Mouse (Mus musculus) hindbrain, embryonic 16.5 days (tissue): ENCODE results near the gene T2. TPM values are rescaled to one million over a fixed set of nuclear protein-coding genes. Genes with fewer than 3 reads are reported as not detected.

ENCODE experiments used
- ATAC-seq: fragments of 200-750 bp; cut with Nextera tagmentation; 2 replicates; pipeline ENCODE4 v1.8.0; 2017; ENCODE audit warnings: moderate TSS enrichment, moderate library complexity
- H3K27ac ChIP-seq: fragments of 300-500 bp; sonication (generic); 2 replicates; pipeline ENCODE4 v1.5.1; 2014; ENCODE audit warnings: low read depth, mild to moderate bottlenecking, control low read depth, low read length, moderate library complexity
- H3K27me3 ChIP-seq: fragments of 300-500 bp; sonication (generic); replicated peaks from 2 replicates; pipeline ENCODE4 v1.6.1; 2014; ENCODE audit warnings: low read length; ENCODE audit not compliant: control insufficient read depth, insufficient read depth
- H3K36me3 ChIP-seq: fragments of 300-500 bp; sonication (generic); 2 replicates; pipeline ENCODE4 v1.6.1; 2014; ENCODE audit warnings: mild to moderate bottlenecking, low read length, moderate library complexity, mixed read lengths; ENCODE audit not compliant: control insufficient read depth, insufficient read depth
- H3K4me1 ChIP-seq: fragments of 300-500 bp; sonication (generic); 2 replicates; pipeline ENCODE4 v1.6.1; 2014; ENCODE audit warnings: low read depth, low read length; ENCODE audit not compliant: control insufficient read depth, insufficient read depth
- H3K4me2 ChIP-seq: fragments of 300-500 bp; sonication (generic); 2 replicates; pipeline ENCODE4 v1.6.1; 2014; ENCODE audit warnings: mild to moderate bottlenecking, low read length, control low read depth, moderate library complexity
- H3K4me3 ChIP-seq: fragments of 300-500 bp; sonication (generic); 2 replicates; pipeline ENCODE4 v1.5.1; 2014; ENCODE audit warnings: mild to moderate bottlenecking, low read length, control low read depth, moderate library complexity
- H3K9ac ChIP-seq: fragments of 300-500 bp; sonication (generic); 2 replicates; pipeline ENCODE4 v1.6.1; 2014; ENCODE audit warnings: low read depth, mild to moderate bottlenecking, control low read depth, low read length, moderate library complexity
- H3K9me3 ChIP-seq: fragments of 300-500 bp; sonication (generic); 2 replicates; pipeline ENCODE4 v1.6.1; 2014; ENCODE audit warnings: mild to moderate bottlenecking, low read length, moderate library complexity; ENCODE audit not compliant: control insufficient read depth
- WGBS: fragments of 180-500 bp; shearing (Covaris S2); extraction: QIAGEN DNeasy Blood & Tissue Kit; methylation state at CpG from one replicate; pipeline ENCODE4 v1.1.7; 2014; 5-methylcytosine and 5-hydroxymethylcytosine counted together
- polyA plus RNA-seq: library from polyadenylated mRNA; unstranded; fragments of >200 nt; fragmentation: Nextera tagmentation; extraction: Ambion mirVana; gene quantifications from 2 replicates; pipeline ENCODE4 v1.2.1, GENCODE M21; 2015

The T2 gene
- polyA plus RNA-seq, 1 experiment from 2014 or later: 0.99 TPM

- Histone ChIP-seq H3K36me3 (no peaks in the 10 kb centered on the region), H3K9ac (no peak overlapping the region), H3K9me3 (no peaks in the 10 kb centered on the region), H3K4me2 (no peak overlapping the region), H3K4me3 (no peak overlapping the region), H3K27me3 (no peaks in the 10 kb centered on the region), H3K4me1 (no peaks in the 10 kb centered on the region), H3K27ac (no peak overlapping the region)
- WGBS: 24% methylated on average over 9 of the region's 9 CpGs
- no peak for ATAC-seq
Observed at GRCm38 (mm10) chr17:8447676-8448192, 91.9 kb downstream of the T2 start.

- no peak overlapping the region for H3K4me2 ChIP-seq
- no peaks in the 10 kb centered on the region for H3K27me3 ChIP-seq
- ATAC-seq: no peak
- no peaks in the 10 kb centered on the region for H3K4me1 ChIP-seq
- 79% methylated on average over 3 of the region's 3 CpGs for WGBS
- no peak overlapping the region for H3K9ac ChIP-seq
- H3K27ac ChIP-seq: no peak overlapping the region
- H3K4me3 ChIP-seq: no peak overlapping the region
- H3K9me3 ChIP-seq: no peaks in the 10 kb centered on the region
- H3K36me3 ChIP-seq: no peaks in the 10 kb centered on the region
Observed at GRCm38 (mm10) chr17:8448324-8448723, 92.5 kb downstream of the T2 start.

- 70% methylated on average over 6 of the region's 6 CpGs for WGBS
- ATAC-seq: no peak
- H3K27me3 ChIP-seq: no peaks in the 10 kb centered on the region
Observed at GRCm38 (mm10) chr17:8455196-8455595, 99.4 kb downstream of the T2 start.

DNA sequence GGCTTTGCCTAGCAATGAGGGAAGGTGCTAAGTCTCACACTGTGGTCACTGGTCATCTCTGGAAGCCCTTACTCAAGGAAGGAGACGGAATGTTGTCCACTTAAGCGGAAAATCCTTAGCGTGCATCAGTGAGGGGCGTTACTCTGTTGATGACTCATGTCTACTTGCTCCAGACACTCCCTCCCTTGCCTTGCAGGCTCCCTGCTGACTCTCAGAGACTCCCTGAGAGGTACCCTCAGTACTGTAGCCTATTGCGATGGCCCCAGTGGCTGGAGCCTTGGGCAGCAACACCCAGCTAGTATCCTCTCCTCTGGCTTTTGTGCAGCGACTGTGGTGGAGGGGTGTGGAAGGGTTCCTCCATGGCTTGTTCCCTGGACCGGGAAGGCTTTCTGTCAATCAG is 99.8 kb downstream of the T2 start:
- Histone ChIP-seq H3K27ac (no peak overlapping the region), H3K4me1 (no peaks in the 10 kb centered on the region), H3K4me2 (no peak overlapping the region), H3K4me3 (no peak overlapping the region), H3K9ac (no peak overlapping the region), H3K9me3 (no peaks in the 10 kb centered on the region), H3K36me3 (no peaks in the 10 kb centered on the region), H3K27me3 (no peaks in the 10 kb centered on the region)
- 70% methylated on average over 7 of the region's 7 CpGs for WGBS
- ATAC-seq: no peak

More at GRCm38 (mm10) chr17:8455196-8455595, 99.4 kb downstream of the T2 start:
- no peak overlapping the region for H3K4me2 ChIP-seq
- H3K4me3 ChIP-seq: no peak overlapping the region
- no peaks in the 10 kb centered on the region for H3K9me3 ChIP-seq
- H3K36me3 ChIP-seq: no peaks in the 10 kb centered on the region
- no peak overlapping the region for H3K27ac ChIP-seq
- no peaks in the 10 kb centered on the region for H3K4me1 ChIP-seq
- H3K9ac ChIP-seq: no peak overlapping the region

DNA sequence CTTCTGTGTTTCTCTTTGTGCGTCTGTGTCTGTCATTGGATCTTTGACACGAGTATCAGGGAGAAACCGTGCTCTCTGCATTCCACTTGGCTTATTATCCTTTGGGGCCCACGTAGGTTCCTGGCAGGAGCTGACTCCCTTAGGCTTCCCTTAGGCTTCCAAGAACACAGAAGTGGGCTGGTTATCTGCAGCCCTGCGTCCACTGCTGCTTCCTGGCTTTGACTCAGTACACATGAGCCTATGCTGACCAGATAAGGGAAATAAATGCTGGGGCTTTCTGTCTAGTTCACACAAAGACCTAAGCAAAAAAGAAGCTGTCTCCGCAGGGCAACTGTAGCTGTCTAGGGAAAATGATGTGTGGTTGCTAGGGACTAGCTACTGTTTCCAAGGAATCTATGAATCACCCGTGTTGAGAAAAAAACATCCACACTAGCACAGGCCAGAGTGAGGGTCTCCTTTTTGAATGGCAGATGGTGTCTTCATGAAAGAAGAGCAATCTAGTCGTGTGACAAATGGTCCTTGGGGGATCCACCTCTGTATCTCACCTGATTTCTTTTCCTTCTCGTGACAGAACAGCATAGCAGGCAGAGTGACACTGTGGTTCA is 101.2 kb downstream of the T2 start:
- H3K4me2 ChIP-seq: no peak overlapping the region
- no peaks in the 10 kb centered on the region for H3K9me3 ChIP-seq
- H3K9ac ChIP-seq: no peak overlapping the region
- WGBS: 30% methylated on average over 9 of the region's 9 CpGs
- H3K4me1 ChIP-seq: no peaks in the 10 kb centered on the region
- H3K4me3 ChIP-seq: no peak overlapping the region
- H3K27ac ChIP-seq: no peak overlapping the region
- no peaks in the 10 kb centered on the region for H3K27me3 ChIP-seq
- no peaks in the 10 kb centered on the region for H3K36me3 ChIP-seq
- 0 out of 2 replicates have a peak, but pooled peaks have one; percentile 34 for ATAC-seq

- Histone ChIP-seq H3K27ac (no peak overlapping the region), H3K27me3 (no peaks in the 10 kb centered on the region), H3K9me3 (no peaks in the 10 kb centered on the region), H3K9ac (no peak overlapping the region), H3K4me1 (no peaks in the 10 kb centered on the region), H3K4me2 (no peak overlapping the region), H3K4me3 (no peak overlapping the region), H3K36me3 (no peaks in the 10 kb centered on the region)
- ATAC-seq: no peak
- WGBS: 8% methylated on average over 4 of the region's 4 CpGs
Observed at GRCm38 (mm10) chr17:8461568-8461967, 105.8 kb downstream of the T2 start.

- H3K36me3 ChIP-seq: no peaks in the 10 kb centered on the region
- H3K9ac ChIP-seq: no peak overlapping the region
- ATAC-seq: peak; percentile 74
- H3K9me3 ChIP-seq: no peaks in the 10 kb centered on the region
- peaks cover 2% of the 10 kb centered on the region; the same call in 1 of the 2 replicates for H3K4me1 ChIP-seq
- H3K4me2 ChIP-seq: no peak overlapping the region
- no peak overlapping the region for H3K4me3 ChIP-seq
- H3K27ac ChIP-seq: no peak overlapping the region
- 25% methylated on average over 9 of the region's 9 CpGs for WGBS
- no peaks in the 10 kb centered on the region for H3K27me3 ChIP-seq
Observed at GRCm38 (mm10) chr17:8463482-8464128, 107.8 kb downstream of the T2 start.

DNA sequence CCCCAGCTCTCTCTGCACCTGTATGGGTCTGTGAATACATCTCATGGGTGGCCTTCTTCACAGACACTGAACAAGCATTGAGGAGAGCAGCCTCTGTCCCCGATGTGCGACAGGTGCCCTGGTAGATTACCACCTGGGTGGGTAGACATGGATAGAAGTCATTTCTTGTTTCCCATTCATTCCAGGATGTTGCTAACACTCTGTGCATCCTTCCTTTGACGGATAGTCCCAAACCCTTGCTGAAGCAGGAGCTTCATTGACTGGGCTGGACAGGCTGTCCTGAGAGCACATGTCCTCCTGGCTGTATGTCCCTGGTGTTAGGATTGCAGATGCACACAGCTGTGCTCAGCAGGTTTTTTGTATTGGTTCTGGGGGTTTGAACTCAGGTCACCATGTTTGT is 112.0 kb downstream of the T2 start:
- H3K4me2 ChIP-seq: no peak overlapping the region
- WGBS: 87% methylated on average over 3 of the region's 3 CpGs
- no peaks in the 10 kb centered on the region for H3K36me3 ChIP-seq
- H3K4me1 ChIP-seq: peaks cover 5% of the 10 kb centered on the region
- no peak overlapping the region for H3K4me3 ChIP-seq
- no peak overlapping the region for H3K27ac ChIP-seq
- H3K9ac ChIP-seq: no peak overlapping the region
- no peak for ATAC-seq
- no peaks in the 10 kb centered on the region for H3K9me3 ChIP-seq
- H3K27me3 ChIP-seq: 0 out of 2 replicates have a peak, but pooled peaks cover 2% of the 10 kb centered on the region

DNA sequence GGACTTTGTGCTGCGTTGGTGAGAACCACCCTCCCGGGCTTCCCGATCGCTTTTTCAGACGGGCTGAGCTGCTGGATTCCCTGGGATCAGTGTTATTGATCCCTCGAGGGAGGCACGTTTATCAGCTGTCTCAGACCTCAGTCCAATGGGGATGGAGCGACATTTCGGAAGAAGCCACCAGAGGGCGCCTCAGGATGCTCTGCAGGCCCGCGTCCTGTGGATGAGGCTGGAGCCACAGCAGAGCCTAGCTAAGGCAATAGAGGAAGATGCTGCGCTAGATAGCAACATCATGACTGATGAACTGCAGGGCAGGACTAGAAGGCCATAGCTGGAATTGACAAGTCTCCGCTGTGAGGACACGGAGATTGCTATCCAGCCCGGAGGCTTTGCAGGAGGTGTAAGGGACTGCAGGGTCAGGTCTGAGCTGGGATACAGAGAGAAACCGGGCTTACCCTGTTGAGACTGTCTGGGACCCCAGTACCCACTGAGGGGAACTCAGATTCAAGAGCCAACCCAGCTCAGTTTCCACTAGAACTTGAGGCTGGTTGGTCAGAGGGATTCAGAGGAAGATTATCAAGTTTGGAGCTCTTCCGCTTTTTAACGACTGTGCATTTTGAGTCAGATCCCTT is 113.0 kb downstream of the T2 start:
- Histone ChIP-seq H3K9ac (peak overlapping the region; percentile 31; the same call in 1 of the 2 replicates), H3K36me3 (no peaks in the 10 kb centered on the region), H3K4me2 (peak overlapping the region; percentile 25; the same call in 1 of the 2 replicates), H3K9me3 (no peaks in the 10 kb centered on the region), H3K4me3 (no peak overlapping the region), H3K4me1 (peaks cover 5% of the 10 kb centered on the region), H3K27me3 (0 out of 2 replicates have a peak, but pooled peaks cover 2% of the 10 kb centered on the region), H3K27ac (no peak overlapping the region)
- ATAC-seq: peak; percentile 92
- 14% methylated on average over 19 of the region's 19 CpGs for WGBS
